Mouse (Mus musculus) A20 (cell line): Measurements from ENCODE around the gene Wdfy1.

ENCODE experiments used
- DNase-seq: peaks from one replicate; pipeline ENCODE4 v3.0.0-alpha.2; 2011; ENCODE audit warnings: low read depth, low spot score

Gene Wdfy1

DNA sequence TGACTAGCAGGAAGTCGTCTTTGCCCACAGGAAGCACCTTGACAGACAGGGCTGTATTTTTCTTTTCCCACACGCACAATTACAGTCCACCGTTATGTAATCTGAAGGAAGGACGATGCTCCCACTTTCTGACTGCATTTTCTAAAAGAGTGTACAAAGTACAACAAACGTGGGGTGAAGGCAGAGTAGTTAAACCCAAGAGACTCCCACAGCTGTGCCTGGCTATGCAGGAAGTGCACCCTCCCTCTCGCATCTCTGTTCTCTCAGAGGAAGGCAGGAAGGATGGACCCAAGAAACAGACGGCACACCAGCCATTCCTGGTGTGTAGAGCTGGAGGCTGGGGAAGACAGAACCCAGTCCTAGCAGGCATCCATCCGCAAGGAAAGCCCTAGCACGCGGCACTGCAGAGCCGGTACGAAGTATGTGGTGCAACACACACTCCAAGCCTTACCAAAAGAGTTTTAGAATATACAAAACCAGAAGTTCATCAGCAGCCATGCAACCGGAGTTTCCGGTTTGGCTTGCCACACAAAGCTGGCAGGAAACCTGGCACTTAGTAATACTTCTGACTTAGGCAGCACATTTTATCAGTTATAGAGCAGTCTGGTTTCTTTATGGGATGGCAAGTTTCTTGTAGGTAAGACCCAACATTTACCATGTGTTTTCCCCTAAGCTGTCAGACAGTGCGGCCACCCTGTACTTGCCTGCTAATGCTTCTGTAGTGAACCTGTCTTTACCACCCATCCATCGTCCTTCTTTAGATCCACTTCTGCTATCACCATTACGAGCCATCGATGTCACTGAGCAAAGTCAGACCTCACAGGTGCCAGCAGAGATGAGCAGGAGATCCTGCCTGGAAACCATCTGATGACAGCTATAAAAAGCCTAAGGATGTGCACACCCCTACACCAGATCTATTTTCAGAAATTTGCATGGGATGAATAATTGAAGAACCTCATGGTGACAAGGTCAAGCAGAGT, 64.5 kb downstream of the Wdfy1 start:
- no peak for DNase-seq

DNA sequence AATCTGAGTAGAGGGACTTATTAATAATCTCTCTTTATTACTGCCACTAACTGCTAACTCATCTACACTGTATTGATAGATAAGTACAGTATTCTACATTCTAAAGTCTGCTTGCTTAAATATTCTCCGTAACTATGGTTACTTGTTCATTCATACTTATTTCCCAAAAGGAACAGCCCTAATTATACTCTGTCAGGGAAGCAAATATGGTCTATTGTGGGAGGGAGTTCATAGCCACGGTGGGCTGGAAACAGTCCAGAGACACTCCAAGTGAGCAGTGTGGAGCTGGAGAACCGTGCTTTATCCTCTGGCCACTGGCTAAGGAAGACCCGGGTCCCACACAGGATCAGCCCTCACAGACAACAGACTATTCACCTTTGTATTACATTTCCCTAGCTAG, 65.3 kb downstream of the Wdfy1 start:
- no peak for DNase-seq

DNA sequence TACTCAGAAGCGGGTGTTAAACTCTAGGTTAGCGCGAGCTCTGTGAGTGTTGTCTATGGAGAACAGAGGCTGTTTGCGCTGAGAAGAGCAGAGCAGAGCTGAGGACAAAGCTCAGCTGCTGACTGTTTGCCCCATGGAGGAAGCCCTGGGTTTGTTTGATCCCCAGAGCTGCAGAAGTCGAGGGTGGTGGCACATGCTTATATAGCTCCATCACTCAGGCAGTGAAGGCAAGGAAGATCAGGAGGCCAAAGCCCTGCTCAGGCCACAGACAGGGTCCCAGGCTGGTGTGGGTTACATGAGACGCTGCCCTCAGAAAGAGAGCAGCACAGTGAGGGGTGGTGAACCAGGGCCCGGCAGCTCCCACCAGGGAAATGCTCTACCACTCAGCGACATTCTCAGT, 65.7 kb downstream of the Wdfy1 start:
- no peak for DNase-seq

DNA sequence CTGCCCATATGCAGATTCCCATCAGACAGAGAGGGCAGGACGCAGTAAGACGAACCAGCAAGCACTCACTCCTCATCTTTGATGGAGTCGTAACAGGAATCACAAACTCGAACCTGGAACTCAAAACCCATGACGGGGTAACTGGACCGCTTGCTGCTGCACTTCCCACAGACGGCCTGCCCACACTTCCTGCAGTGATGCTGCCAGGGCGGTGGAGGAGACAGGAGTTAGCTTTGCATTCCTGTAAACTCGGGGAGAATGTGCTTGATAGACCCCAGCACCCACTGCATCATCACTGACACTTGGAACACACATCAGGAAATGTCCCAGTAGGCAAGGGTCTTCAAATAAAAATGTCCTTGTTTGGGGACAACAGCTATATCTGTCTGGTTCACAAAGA, 68.6 kb downstream of the Wdfy1 start:
- no peak for DNase-seq

DNA sequence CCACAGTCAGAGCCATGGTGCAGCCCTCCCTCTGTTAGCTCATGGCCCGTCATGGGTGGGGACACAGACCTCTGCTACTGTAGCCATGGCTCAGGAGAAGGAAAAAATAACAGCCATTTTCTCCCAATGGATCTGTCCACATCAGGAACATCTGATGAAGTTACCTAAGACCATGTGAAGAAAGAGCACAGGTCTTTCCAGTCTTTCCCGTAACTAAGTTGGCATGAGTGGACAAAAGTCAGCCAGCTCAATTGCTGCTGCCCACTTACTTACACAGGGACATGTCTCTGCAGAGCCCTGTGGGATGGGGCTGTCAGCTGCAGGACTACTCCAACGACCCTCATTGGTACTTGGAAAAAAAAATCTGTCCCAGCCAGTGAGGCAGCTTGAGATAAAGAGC, 69.2 kb downstream of the Wdfy1 start:
- no peak for DNase-seq

DNA sequence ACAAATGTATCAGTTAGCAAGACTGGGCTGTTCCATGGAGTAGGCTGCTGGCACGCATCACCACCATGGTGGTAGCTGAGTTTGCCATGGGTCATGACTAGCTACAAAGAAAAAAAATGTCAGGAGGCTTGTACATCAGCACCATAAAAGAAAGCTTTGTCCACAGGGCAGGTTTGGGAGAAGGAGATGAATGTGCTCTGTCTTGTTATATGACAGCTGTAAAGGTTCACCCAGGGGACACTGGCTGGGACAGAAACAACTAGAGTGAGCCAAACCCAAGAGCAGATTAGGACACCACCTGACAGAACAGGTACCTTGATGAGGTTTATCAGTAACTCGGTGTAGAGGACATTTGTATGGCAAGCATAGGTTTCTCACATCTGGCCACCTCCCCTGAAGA, 71.3 kb downstream of the Wdfy1 start:
- DNase-seq = no peak

DNA sequence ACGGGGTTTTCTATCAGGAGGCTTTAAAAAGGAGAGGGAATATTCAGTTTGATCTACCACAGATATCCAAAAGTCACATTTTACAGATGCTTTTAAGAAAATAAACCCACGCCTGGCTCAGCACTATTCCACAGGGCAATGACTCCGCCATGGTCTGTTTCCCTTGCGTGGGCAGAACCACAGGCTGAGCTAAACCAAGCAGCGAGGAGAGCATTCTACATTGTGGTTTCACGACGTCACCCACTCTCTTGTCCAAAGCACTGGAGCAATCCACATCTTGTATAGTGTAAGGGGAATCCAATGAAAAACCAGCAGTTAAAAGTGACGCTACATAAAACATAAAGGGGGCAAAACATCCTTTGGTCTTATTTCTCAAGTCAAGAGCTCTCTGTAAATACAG, 72.4 kb downstream of the Wdfy1 start:
- DNase-seq = no peak

DNA sequence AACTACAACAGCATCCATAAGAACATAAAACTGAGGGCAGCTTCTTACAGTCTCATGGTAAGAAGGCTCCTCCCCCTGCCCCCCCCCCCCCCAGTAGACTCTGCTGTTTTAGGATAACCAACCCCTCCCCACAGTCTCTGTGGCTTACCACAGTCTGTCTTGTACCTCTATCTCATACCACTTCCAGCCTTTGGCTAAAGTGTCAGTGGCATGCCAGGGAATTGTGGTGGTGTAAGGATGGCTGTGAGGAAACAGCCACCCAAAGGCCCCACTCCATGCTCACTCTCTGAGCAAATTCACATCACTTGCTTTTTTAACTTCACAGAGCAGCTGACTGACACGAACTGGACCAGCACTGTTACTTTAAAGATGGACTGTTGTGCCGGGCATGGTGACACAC, 77.4 kb downstream of the Wdfy1 start:
- no peak for DNase-seq

DNA sequence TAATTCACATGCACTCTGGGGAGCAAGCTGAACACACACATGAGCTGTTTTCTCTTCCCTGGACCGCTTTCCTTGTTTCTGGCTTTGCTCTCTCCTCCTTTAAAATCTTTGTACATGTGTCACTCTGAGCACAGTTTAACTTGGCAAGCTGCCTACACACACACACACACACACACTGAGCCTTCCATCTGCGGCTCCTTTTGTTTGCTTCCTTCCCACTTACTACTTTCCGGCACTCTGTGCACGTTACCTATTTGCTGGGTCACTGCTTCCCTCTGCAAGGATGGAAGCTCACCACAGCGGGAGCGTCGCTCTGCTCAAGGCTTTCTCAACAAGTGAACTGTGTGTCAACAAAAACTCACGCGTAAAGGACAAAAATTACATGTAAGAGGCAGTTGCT, 78.6 kb downstream of the Wdfy1 start:
- DNase-seq = no peak

DNA sequence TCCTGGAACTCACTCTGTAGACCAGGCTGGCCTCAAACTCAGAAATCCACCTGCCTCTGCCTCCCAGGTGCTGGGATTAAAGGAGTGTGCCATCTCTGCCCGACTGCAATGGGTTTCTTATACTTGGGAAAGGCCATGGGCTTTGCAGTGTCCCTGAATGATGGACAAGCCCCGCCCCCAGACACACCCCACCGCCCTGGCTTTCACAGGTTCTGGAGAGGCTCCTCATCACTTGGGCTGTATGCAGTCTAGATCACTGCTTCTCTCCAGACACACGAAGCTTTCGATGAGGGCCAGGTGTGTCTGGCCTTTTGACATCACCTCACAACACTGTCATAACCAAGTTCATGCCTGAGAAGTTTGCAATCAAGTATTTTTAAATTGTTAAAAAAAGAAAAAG, 79.0 kb downstream of the Wdfy1 start:
- DNase-seq = no peak

DNA sequence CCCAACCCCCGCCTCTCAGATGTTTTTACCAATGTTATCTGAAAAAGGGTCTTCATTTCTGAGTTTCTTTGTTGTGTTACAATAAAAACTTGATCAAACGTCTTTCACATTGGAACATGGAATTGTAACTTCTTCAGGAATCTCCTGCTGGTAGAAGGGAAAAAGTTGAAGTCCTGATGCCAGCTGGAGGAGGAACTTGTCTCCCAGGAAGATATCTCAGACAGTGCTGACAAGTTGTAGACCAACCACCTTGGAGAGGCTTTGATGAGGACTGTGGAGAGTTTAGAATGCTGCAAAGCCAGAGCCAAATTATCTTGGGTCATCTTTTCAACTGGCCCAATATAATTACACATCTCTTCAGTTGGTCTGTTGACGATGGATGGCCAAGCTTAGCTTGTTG, 83.5 kb downstream of the Wdfy1 start:
- DNase-seq = no peak

DNA sequence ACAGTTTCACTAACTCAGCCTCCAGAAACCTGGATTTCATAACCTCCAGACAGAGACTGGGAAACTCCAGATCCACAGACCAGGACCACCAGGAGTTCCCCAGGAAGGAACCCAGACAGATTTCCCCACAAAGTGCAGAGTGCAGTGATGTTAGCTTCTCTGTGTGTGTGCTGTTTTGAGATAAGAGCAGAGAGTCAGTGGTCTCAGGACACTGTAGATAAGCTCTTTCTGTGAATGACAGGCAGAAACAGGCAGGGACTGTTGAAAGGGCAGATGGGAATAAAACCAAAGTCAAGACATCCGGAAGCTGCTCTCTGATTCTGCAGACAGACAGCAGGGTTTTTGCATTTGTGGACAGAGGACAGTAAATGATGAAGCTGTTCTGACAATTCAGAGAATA, 88.7 kb downstream of the Wdfy1 start:
- no peak for DNase-seq

DNA sequence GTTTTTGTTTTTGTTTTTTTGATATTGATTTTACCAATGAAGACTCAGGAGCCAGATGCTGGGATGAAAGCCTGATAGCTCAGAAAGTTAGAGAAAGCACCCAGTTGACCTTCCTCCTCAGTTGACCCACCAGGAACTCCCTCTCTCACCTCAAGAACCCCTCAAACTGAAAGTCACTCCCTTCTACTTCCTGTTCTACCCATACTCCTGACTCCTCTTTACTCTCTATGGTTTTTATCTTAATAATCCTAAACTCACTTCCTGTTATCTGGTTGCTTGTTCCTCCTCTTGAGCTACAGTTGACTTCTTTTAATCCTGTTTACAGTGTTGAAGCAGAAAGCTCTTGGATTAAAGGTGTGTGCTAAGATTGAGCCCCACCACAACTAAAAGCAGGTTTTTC, 91.9 kb downstream of the Wdfy1 start:
- DNase-seq = peak; percentile 56

DNA sequence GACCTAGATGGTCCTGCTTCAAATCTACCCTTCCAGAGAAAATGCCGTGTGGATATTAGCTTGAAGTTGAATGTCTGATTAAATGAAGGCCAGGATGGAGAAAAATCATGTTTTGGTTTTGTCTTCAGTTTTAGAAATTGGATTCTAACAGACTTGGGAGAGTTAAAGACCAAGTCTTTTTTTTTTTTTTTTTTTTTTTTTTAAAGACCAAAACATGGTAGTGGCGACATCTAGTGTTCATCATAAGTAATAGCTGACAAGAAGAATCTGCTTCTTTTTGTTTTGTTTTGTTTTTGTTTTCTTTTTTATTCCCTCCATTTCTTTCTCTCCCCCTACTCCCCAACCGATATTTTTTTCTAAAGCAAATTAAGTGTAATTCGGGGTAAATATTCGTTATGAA, 93.0 kb downstream of the Wdfy1 start:
- DNase-seq = peak; percentile 52

DNA sequence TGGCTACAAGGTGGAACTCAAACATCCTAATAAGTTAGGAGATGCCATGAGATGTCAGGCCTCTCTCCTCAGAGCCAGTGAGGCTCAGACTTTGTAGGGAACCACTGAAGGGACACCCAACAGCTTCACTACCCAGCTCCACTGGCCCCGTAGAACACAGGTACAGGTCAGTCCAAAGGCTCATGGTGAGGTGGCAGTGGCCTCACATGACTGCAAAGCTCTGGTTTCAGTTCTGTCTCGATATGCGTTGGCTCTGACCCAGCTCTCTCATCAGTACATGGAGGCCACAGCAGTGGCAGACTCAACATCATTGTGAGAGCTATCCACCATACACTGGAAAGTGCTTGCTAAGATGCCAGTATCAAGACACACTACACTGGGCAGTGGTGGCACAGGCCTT, 95.2 kb downstream of the Wdfy1 start:
- DNase-seq = no peak

DNA sequence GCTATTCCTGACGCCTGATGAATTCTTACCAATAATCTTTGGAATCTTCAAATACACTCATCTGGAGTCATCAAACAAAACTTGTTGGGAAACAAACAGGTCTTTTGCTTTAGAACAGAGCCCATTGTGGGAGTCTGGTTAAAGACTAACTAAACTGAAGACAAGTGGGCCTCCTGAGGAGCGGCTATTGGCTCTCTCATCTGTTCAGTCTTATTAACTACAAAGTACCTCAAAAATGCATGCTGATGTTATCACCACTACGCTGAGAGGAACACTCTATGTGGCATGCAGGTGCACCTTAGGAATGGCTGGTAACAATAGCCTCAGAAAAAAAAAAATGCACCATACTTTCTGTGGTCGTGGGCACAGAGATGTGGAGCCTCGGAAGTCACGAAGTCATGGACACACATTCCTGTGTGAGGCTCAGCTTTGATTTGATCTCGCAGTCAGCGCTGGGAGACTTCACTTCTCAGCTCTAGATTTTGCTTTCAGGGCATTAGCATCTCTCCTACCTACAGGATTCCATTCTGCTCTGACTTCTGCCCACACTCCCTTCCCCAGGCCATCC, 97.7 kb downstream of the Wdfy1 start:
- no peak for DNase-seq

DNA sequence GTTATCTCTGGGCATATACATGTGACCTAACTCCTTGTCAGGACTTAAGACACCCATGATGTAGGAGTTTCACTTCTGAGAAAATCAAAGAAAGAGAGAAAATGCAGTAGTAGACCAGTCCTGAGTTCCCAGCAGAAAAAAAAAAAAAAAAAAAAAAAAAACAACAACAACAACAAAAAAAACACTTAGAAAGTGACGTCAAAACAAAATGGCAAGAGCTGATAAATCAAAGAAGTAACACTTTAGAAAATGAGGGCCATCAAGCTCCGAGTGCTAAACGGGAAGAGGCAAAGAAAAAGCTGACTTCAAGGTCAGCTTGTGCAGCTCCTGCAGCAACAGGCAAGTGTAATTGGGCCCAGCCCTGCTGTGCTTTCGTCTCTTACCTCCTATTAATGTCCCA, 100.2 kb downstream of the Wdfy1 start:
- no peak for DNase-seq

DNA sequence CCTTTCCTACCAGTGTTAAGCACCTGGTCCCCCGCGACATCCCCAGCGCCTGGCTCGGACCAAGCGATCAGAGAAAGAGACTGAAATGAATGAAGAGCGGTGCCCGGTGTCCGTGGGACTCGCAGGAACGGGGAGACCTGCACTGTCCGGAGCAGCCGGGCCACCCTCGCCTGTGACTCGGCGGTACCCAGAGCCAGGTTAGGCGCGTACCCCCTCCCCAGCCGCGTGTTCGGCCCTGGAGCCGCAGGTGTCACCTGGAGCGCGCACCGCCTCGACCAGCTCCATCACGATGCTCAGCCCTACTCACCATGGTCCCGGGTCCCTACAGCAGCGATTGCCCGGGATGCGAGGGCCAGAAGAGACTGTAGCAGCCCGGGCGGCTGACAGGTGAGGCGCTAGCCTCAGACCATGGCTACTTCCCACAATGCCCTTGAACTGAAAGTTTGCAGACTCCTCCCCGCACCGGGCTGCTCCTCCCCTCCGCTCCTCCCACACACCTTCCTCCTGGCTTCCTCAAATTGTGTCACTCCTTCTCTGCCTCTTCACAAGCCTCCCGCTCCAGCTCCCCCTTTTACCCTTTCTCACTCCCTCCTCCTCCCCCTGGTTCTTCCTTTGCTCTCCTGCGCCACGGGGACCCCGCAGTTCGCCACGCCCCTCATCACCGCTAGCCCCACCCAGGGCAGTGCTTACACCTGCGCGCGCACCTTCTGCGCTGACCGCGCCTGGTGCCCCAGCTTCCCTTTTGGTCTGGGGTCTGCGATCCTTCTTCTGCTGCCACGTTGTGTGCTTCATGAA, 104.2 kb downstream of the Wdfy1 start, which contains the start of gene Ap1s3:
Gene Ap1s3, minus strand, starts transcription at position 430 of the 795 bp plus-strand sequence.
- peak; percentile 92 for DNase-seq

DNA sequence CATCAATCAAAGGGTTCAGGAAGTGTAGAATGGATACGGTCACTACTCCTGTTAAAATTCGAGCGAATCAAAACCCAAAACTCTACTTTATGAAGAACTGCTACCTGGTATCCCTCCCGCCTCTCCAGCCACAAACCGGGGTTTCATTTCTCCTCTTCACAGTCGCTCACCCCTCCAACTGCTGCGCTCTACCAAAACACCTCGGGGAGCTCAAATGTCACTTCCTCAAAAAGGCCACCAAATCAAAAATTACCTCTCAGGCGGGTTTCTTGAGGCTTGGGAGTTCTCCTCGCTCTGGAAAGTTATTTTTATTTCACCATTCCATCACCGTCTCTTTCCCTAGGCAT, 104.8 kb downstream of the Wdfy1 start:
- peak; percentile 89 for DNase-seq

DNA sequence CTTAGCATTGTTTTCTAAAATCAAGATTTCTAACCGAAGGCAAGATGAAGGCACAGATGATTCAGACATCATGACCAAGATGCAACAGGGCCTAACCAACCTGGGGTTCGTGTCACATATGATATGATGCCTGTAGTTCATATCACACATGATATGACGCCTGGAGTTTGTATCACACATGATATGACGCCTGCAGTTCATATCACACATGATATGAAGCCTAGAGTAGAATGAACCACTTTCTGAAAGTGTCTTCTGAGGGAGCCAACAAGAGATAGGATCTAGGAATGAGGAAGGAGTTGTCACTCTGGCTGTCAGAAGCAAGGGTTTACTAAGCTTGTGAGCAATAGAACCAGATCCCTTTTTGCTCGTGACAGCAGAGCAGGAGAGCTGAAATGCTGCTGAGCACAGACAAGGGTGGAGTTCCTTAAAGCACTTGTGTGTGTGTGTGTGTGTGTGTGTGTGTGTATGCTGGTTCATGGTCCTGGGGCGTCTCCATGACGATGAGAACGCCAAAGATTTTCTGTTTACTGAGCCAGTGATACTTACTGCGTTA, 106.4 kb downstream of the Wdfy1 start:
- peak; percentile 17 for DNase-seq

DNA sequence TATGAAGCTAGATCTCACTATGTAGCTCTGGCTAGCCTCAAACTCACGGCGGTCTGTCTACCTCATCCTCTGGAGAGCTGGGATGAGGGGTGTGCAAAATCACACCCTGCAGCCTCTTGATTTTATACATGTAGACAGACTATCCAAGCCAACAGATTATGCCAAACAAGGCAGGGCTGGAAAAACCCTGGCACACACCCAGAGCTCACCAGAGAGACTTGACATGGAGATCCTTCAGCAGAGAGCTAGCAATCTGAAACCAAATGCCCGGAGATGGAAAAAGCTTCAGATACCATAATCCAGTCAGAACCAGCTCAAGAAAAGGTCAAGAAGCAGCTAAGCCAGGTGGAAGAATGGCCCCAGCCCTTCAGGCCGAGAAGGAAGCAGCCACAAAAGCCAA, 111.0 kb downstream of the Wdfy1 start:
- DNase-seq = no peak

DNA sequence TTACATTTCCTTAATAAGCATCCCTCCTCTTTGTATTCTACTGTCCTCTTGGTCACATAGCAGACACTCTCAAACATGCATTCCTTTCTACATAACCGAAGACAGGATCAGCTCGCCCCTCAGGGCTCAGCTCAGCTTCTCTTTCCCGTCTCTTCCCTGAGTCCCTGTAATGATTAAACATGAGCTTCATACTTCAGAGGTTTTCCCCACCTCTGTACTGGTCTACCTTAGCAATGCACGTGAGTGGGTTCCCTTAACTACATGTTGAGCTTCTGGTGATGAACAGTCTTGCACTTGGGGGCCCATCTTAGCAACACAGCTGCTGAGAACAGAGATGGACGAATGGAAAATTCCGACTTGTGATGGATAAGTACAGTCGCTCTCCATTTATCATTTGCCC, 116.3 kb downstream of the Wdfy1 start:
- no peak for DNase-seq
